ENCODE assay signal across 15 mouse cellular contexts in the genomic region with DNA sequence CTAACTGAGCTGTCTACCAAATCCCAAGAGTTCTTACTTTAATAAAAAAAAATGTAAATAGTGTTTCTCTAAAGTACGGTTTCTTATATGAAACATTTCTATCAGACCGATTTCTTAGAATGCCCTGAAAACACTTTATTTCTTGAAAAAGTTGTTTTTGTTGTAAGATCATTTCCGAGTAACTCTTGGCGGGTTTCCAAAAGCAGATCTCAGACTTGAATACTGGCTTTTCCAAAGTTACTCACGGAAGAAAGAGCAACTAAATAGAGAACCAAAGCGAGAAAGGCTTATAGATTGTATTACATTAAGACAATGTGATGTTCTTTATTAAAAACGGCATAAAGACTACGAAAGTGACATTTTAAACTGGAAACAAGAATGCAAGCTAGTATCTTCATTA.
"Had no signal": no experiment of that assay in that cellular context is flagged by ENCODE, and none has a peak within 500 bp of the region (broad histone marks: within the 10 kb centered on the region; RNA-seq: fewer than 3 reads in every experiment).

No protein-coding gene starts in this region.

- H3K4me2 ChIP-seq: intestine, embryonic 15.5 days; liver, embryonic 11.5 days; liver, embryonic 15.5 days; midbrain, embryonic 15.5 days; neural tube, embryonic 12.5 days had no signal

- H3K4me1 ChIP-seq: liver, embryonic 15.5 days; midbrain, embryonic 10.5 days; midbrain, embryonic 15.5 days; neural tube, embryonic 12.5 days had no signal

- H3K9me3 ChIP-seq: intestine, embryonic 15.5 days; limb, embryonic 10.5 days; liver, embryonic 15.5 days; midbrain, embryonic 10.5 days; midbrain, embryonic 15.5 days; neural tube, embryonic 12.5 days had no signal

- H3K36me3 ChIP-seq: intestine, embryonic 15.5 days; limb, embryonic 10.5 days; liver, embryonic 15.5 days; midbrain, embryonic 10.5 days; midbrain, embryonic 15.5 days; neural tube, embryonic 12.5 days had no signal

- H3K4me3 ChIP-seq: intestine, embryonic 15.5 days; left cerebral cortex, adult 2 months; limb, embryonic 10.5 days; liver, embryonic 15.5 days; midbrain, embryonic 10.5 days; midbrain, embryonic 15.5 days; neural tube, embryonic 12.5 days had no signal

- H3K27ac ChIP-seq: intestine, embryonic 15.5 days; left cerebral cortex, adult 2 months; limb, embryonic 10.5 days; liver, embryonic 15.5 days; midbrain, embryonic 10.5 days; midbrain, embryonic 15.5 days; neural tube, embryonic 12.5 days had no signal

- ATAC-seq: intestine, embryonic 15.5 days; midbrain, embryonic 15.5 days had no signal

- H3K27me3 ChIP-seq: intestine, embryonic 15.5 days; liver, embryonic 15.5 days; midbrain, embryonic 15.5 days; neural tube, embryonic 12.5 days had no signal

- DNase-seq: kidney, adult 8-10 months; kidney, postnatal 25 days; retina, postnatal 1 day; right cerebral cortex, postnatal 4 days; spleen, adult 18-20 months; thymus, adult 18-20 months; thymus, postnatal 14 days had no signal

- H3K9ac ChIP-seq: intestine, embryonic 15.5 days; liver, embryonic 15.5 days; midbrain, embryonic 15.5 days; neural tube, embryonic 12.5 days had no signal
